Mouse (Mus musculus): ENCODE measurements around the gene Impdh2.
A peak's percentile ranks its signal among the peaks of the same experiment; 100 is the strongest.
"Not testable (repeated sequence)": the region's sequence is repeated elsewhere in the genome, so short reads cannot be mapped to it uniquely, and the experiment has no call there.

Gene Impdh2

GRCm38 (mm10) chr9:108577934-108578544 is 18.0 kb downstream of the Impdh2 start:
- Histone ChIP-seq H3K36me3 (ENCODE audit: control insufficient read depth, insufficient read depth, low read length, poor library complexity, severe bottlenecking) (peaks cover 3% of the 10 kb centered on the region), H3K27me3 (ENCODE audit: control insufficient read depth, insufficient read depth, low read length, poor library complexity, severe bottlenecking) (no peaks in the 10 kb centered on the region)
- peak; percentile 45 for DNase-seq (ENCODE audit: low read depth, low spot score)

GRCm38 (mm10) chr9:108578545-108579343 is 18.7 kb downstream of the Impdh2 start, which contains the start of gene Wdr6:
TSS of gene Wdr6 (minus strand) at chr9:108578739.
- DNase-seq (ENCODE audit: low read depth, low spot score): peak; percentile 95
- H3K36me3 ChIP-seq (ENCODE audit: control insufficient read depth, insufficient read depth, low read length, poor library complexity, severe bottlenecking): peaks cover 2% of the 10 kb centered on the region
- H3K27me3 ChIP-seq (ENCODE audit: control insufficient read depth, insufficient read depth, low read length, poor library complexity, severe bottlenecking): no peaks in the 10 kb centered on the region

- no peaks in the 10 kb centered on the region; the same call in 1 of the 2 replicates for H3K36me3 ChIP-seq (ENCODE audit: control insufficient read depth, insufficient read depth, low read length, poor library complexity, severe bottlenecking)
- no peak for DNase-seq (ENCODE audit: low read depth, low spot score)
- no peaks in the 10 kb centered on the region for H3K27me3 ChIP-seq (ENCODE audit: control insufficient read depth, insufficient read depth, low read length, poor library complexity, severe bottlenecking)
These were observed 19.2 kb downstream of the Impdh2 start for GRCm38 (mm10) chr9:108579344-108579690.

- DNase-seq (ENCODE audit: low read depth, low spot score): no peak
- Histone ChIP-seq H3K36me3 (ENCODE audit: control insufficient read depth, insufficient read depth, low read length, poor library complexity, severe bottlenecking) (no peaks in the 10 kb centered on the region), H3K27me3 (ENCODE audit: control insufficient read depth, insufficient read depth, low read length, poor library complexity, severe bottlenecking) (no peaks in the 10 kb centered on the region)
These were observed 27.6 kb downstream of the Impdh2 start for GRCm38 (mm10) chr9:108587571-108588180.

GRCm38 (mm10) chr9:108589229-108589628 is 29.1 kb downstream of the Impdh2 start:
- H3K36me3 ChIP-seq (ENCODE audit: control insufficient read depth, insufficient read depth, low read length, poor library complexity, severe bottlenecking): no peaks in the 10 kb centered on the region
- H3K27me3 ChIP-seq (ENCODE audit: control insufficient read depth, insufficient read depth, low read length, poor library complexity, severe bottlenecking): no peaks in the 10 kb centered on the region
- peak; percentile 47 for DNase-seq (ENCODE audit: low read depth, low spot score)

GRCm38 (mm10) chr9:108591462-108591861 is 31.4 kb downstream of the Impdh2 start:
- no peak for DNase-seq (ENCODE audit: low read depth, low spot score)
- H3K27me3 ChIP-seq (ENCODE audit: control insufficient read depth, insufficient read depth, low read length, poor library complexity, severe bottlenecking): no peaks in the 10 kb centered on the region
- no peaks in the 10 kb centered on the region for H3K36me3 ChIP-seq (ENCODE audit: control insufficient read depth, insufficient read depth, low read length, poor library complexity, severe bottlenecking)

GRCm38 (mm10) chr9:108594354-108594753 is 34.3 kb downstream of the Impdh2 start:
- Histone ChIP-seq H3K36me3 (ENCODE audit: control insufficient read depth, insufficient read depth, low read length, poor library complexity, severe bottlenecking) (no peaks in the 10 kb centered on the region), H3K27me3 (ENCODE audit: control insufficient read depth, insufficient read depth, low read length, poor library complexity, severe bottlenecking) (no peaks in the 10 kb centered on the region)
- DNase-seq (ENCODE audit: low read depth, low spot score): no peak

GRCm38 (mm10) chr9:108596998-108597764 is 37.1 kb downstream of the Impdh2 start, which contains the start of gene P4htm:
TSS of gene P4htm (minus strand) at chr9:108597667.
- Histone ChIP-seq H3K27me3 (ENCODE audit: control insufficient read depth, insufficient read depth, low read length, poor library complexity, severe bottlenecking) (no peaks in the 10 kb centered on the region), H3K36me3 (ENCODE audit: control insufficient read depth, insufficient read depth, low read length, poor library complexity, severe bottlenecking) (no peaks in the 10 kb centered on the region)
- peak; percentile 47 for DNase-seq (ENCODE audit: low read depth, low spot score)

- peaks cover 4% of the 10 kb centered on the region for H3K36me3 ChIP-seq (ENCODE audit: control insufficient read depth, insufficient read depth, low read length, poor library complexity, severe bottlenecking)
- no peaks in the 10 kb centered on the region for H3K27me3 ChIP-seq (ENCODE audit: control insufficient read depth, insufficient read depth, low read length, poor library complexity, severe bottlenecking)
- no peak for DNase-seq (ENCODE audit: low read depth, low spot score)
These were observed 39.0 kb downstream of the Impdh2 start for GRCm38 (mm10) chr9:108599021-108599566.

GRCm38 (mm10) chr9:108600011-108600410 is 39.9 kb downstream of the Impdh2 start:
- DNase-seq (ENCODE audit: low read depth, low spot score): no peak
- Histone ChIP-seq H3K27me3 (ENCODE audit: control insufficient read depth, insufficient read depth, low read length, poor library complexity, severe bottlenecking) (no peaks in the 10 kb centered on the region), H3K36me3 (ENCODE audit: control insufficient read depth, insufficient read depth, low read length, poor library complexity, severe bottlenecking) (peaks cover 7% of the 10 kb centered on the region)

- DNase-seq (ENCODE audit: low read depth, low spot score): no peak
- H3K27me3 ChIP-seq (ENCODE audit: control insufficient read depth, insufficient read depth, low read length, poor library complexity, severe bottlenecking): no peaks in the 10 kb centered on the region
- peaks cover 14% of the 10 kb centered on the region for H3K36me3 ChIP-seq (ENCODE audit: control insufficient read depth, insufficient read depth, low read length, poor library complexity, severe bottlenecking)
These were observed 41.9 kb downstream of the Impdh2 start for GRCm38 (mm10) chr9:108601986-108602385.

GRCm38 (mm10) chr9:108607929-108608328 is 47.8 kb downstream of the Impdh2 start:
- H3K27me3 ChIP-seq (ENCODE audit: control insufficient read depth, insufficient read depth, low read length, poor library complexity, severe bottlenecking); DNase-seq (ENCODE audit: low read depth, low spot score): not testable (repeated sequence)
- peaks cover 17% of the 10 kb centered on the region for H3K36me3 ChIP-seq (ENCODE audit: control insufficient read depth, insufficient read depth, low read length, poor library complexity, severe bottlenecking)

GRCm38 (mm10) chr9:108608889-108609288 is 48.8 kb downstream of the Impdh2 start:
- DNase-seq (ENCODE audit: low read depth, low spot score): no peak
- Histone ChIP-seq H3K36me3 (ENCODE audit: control insufficient read depth, insufficient read depth, low read length, poor library complexity, severe bottlenecking) (peaks cover 13% of the 10 kb centered on the region), H3K27me3 (ENCODE audit: control insufficient read depth, insufficient read depth, low read length, poor library complexity, severe bottlenecking) (no peaks in the 10 kb centered on the region)

GRCm38 (mm10) chr9:108611488-108611887 is 51.4 kb downstream of the Impdh2 start:
- H3K36me3 ChIP-seq (ENCODE audit: control insufficient read depth, insufficient read depth, low read length, poor library complexity, severe bottlenecking): peaks cover 7% of the 10 kb centered on the region

More at GRCm38 (mm10) chr9:108611488-108611887, 51.4 kb downstream of the Impdh2 start:
- no peak for DNase-seq (ENCODE audit: low read depth, low spot score)
- no peaks in the 10 kb centered on the region for H3K27me3 ChIP-seq (ENCODE audit: control insufficient read depth, insufficient read depth, low read length, poor library complexity, severe bottlenecking)

All from splenic B cell, adult 2 months (primary cell).